Mouse (Mus musculus): ENCODE measurements at regions not wholly inside any gene's neighbourhood (a gene's known extent, or its start where the extent isn't known, plus 50 kb on each side); places are given as distances from the start of the nearest gene placed in this dataset.
"Not testable (repeated sequence)": the region's sequence is repeated elsewhere in the genome, so short reads cannot be mapped to it uniquely, and the experiment has no call there.

- no peak for DNase-seq (ENCODE audit: low spot score)
Measured at GRCm38 (mm10) chr10:33027055-33027454, 53.3 kb upstream of the Trdn start.

DNA sequence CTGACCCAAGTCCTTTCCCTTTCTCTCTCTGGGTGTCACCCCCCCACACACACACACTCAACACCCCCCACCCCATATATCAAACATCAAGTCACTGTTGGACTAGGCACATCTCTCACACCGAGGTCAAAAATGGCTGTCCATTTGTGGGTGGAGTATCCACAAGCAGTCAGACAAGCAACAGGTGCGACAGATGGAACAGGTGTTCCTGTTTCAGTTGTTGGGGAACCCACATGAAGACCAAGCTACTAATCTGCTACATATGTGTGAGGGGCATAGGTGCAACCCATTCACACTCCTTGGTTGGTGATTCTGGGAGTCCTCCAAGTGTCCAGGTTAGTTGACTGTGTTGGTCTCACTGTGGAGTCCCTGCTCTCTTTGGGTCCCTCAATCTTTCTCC lies 58.1 kb upstream of the Trdn start:
- DNase-seq (ENCODE audit: low spot score), result no peak

DNA sequence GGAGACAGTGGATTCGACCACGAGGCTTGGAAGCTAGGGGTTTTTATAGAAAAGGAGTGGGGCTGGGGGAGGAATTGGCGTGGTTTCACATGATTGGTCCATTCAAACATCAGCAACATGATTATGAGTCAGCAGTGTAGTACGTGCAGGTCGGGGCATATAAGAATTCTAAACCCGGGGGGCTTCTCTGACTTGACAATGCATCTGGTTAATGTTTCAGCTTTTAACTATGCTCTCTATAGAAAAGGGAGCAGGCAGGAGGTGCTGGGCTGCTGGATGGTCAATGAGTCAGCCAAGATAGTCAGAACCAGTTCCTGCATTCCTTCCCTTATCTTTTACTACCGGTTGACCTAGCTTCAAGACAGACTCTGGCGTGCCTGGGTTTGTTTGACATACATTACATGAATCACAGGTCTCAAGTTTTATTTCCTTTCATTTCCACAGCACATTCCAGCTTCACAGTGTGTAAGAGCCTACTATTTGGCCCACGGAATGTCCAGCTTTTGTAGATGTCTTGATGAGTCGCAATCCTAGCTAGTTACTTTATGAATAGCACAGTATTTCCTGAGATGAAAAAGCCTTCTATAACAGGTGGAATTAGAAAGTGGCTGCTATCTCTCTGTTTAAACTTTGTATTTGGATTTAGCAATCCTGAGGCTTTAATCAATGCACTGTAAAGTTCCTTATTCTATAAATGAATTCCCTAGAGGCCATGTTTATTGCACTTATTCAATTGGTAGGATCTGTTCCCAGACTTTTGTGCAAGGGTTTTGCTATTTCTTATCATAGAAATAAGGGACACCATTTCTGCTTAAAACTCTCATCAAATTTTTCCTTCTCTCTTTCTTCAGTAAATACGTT lies 94.7 kb upstream of the Nkain2 start:
- no peak for DNase-seq (ENCODE audit: low spot score)

GRCm38 (mm10) chr10:32958286-32959043 lies 68.2 kb upstream of the Nkain2 start:
- DNase-seq (ENCODE audit: low spot score), result not testable (repeated sequence)

GRCm38 (mm10) chr10:32957476-32957875 lies 67.2 kb upstream of the Nkain2 start:
- DNase-seq (ENCODE audit: low spot score), result not testable (repeated sequence)

GRCm38 (mm10) chr10:32953771-32954170 lies 63.5 kb upstream of the Nkain2 start:
- not testable (repeated sequence) for DNase-seq (ENCODE audit: low spot score)

- DNase-seq (ENCODE audit: low spot score), result peak; percentile 24
Measured at GRCm38 (mm10) chr10:32952494-32952893, 62.2 kb upstream of the Nkain2 start.

DNA sequence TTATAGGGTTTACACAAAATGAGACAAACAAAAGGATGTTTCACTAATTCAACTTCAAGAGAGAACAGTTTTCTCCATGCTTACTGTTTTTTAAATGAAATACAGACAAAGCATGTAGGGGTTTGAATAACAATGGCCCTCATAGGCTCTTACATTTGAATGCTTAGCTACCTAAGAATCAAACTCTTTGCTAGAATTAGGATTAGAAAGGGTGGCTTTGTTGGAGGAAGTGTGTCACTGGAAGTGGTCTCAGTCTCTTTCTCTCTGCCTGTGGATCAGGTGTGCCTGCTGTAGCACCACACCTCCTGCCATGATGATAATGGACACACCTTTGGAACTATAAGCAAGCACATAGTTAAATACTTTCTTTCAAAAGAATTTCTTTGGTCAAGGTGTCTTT lies 52.8 kb upstream of the Nkain2 start:
- no peak for DNase-seq (ENCODE audit: low spot score)

All from layer of hippocampus, adult 9-10 months (tissue).